Mouse (Mus musculus): ENCODE measurements around the gene Smim14.

The Smim14 gene

DNA sequence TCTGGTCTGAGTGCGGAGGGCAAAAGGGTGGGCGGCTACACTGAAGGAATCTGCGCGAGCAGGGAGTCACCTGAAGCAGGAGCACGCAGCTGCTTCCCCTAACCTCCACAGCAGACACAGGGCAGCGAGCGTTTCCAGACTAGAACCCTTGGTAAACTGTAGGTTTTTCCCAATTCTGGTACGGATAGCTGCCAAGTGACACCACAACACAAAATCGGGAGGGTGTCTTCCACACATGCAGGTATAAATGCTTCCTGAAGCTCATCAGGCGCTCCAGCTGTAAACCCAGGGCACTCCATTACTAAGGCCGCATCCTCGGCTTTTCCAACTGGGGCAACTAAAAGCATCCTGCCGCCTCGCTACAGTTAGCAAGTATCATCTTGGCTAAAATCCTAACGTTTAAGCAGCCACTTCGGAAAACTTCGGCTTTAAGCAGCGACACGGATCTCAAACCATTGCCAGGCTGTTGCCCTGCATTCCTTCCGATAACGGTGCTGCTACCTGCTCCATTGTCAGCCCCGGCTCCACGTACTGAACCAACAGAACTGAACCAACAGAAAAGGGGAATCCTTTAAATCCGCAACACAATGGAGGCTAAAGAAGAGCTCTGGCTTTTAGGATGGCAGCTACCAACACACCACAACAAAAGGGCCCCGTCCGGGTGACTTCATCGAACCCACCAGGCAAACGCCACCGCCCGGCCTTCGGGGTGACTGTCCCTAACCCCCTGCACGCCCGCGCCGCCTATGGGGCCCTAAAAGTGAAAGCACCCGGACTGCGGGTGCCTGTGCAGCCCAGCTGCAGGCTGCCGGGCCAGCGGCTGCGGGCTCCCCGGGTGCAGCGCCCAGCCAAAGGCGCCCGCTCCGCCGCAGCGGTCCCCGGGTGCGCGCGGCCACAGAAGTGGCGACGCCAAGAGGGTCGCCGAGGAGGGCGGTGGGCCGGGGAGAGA lies 44.9 kb downstream of the Smim14 start:
- CTCF ChIA-PET = interaction anchor here in 3 of 4 experiments (0.5 to 1.9 kb wide), 6 partner anchors 25 to 343 kb away, joined by 3 to 5 read pairs (median 3); no protein-coding TSS in a partner anchor
- POLR2A ChIA-PET = interaction anchor here (0.5 to 3.2 kb wide), 49 partner anchors 8 to 385 kb away, joined by 3 to 19 read pairs (median 5); partner anchors contain the start of genes Lias (in 4 of the 4), Rpl9 (in 4 of the 4), Ugdh (in 3 of the 4) and Smim14 (in 2 of the 4)

DNA sequence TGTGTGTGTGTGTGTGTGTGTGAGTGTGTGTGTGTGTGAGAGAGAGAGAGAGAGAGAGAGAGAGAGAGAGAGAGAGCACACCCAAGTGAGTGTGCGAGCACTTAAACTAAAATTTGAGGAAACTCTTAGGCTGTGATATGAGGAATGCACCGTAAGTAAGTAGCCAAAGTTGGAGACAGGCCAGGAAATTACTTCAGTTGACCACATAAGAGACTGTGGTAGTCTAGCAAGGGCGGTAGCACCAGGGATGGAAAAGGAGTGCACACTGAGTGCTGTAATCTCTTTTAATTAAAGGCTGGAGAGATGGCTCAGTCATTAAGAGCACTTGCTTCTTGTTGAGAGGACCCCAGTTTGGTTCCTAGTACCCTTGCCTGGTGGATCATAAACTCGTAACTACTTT lies 47.2 kb downstream of the Smim14 start:
- ChIA-PET POLR2A (interaction anchor here in 2 of 4 experiments (0.6 to 1.3 kb wide), 4 partner anchors 8 to 138 kb away, joined by 3 to 4 read pairs (median 3); no protein-coding TSS in a partner anchor), CTCF (interaction anchor here in 1 of 4 experiments (1.2 kb wide), 1 partner anchor 23 kb away, joined by 3 read pairs; no protein-coding TSS in a partner anchor)

DNA sequence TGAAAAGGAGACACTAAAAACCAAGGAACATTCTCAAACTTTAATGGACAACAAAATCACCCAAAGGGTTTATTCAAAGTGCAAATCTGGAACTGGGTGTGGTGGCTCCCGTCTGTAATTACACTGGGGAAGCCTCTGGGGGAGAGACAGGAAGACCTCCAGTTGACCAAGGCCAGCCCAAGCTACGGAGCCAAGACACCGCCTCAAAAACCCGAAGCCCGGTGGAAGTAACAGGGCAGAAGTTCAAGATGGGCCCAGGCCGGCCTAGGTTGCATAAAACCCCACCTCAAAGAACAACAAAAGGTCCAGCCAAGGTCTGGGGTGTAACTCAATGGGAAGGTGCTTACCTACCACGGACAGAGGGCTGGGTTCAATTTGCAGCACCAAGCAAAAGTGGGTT lies 48.3 kb downstream of the Smim14 start:
- CTCF ChIA-PET = interaction anchor here in 2 of 4 experiments (0.5 to 1.3 kb wide), 4 partner anchors 22 to 73 kb away, joined by 3 to 4 read pairs (median 4); no protein-coding TSS in a partner anchor
- POLR2A ChIA-PET = interaction anchor here in 3 of 4 experiments (0.8 to 1.5 kb wide), 8 partner anchors 8 to 137 kb away, joined by 3 to 6 read pairs (median 3); partner anchors contain the start of genes Lias (in 2 of the 3) and Rpl9 (in 2 of the 3)

DNA sequence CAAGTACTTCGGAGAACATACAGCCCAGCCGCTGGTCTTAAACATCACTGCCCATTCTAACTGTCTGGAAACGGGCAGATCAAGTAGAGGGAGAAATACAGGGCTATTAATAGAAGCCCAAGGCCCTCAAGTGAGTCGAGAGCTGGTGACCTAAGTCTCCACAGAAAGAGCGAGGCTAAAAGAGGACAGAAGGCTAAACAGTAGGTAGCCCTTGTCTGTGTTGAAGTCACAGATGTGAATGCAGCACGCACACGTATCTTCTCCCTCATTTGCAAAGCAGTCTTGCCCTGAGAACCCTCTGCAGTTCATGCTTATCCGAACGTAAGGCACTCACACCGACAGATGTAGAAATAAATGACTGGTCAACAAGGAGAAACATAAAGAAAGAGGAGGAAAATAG lies 49.6 kb downstream of the Smim14 start:
- POLR2A ChIA-PET = no interaction called here
- CTCF ChIA-PET = no interaction called here

DNA sequence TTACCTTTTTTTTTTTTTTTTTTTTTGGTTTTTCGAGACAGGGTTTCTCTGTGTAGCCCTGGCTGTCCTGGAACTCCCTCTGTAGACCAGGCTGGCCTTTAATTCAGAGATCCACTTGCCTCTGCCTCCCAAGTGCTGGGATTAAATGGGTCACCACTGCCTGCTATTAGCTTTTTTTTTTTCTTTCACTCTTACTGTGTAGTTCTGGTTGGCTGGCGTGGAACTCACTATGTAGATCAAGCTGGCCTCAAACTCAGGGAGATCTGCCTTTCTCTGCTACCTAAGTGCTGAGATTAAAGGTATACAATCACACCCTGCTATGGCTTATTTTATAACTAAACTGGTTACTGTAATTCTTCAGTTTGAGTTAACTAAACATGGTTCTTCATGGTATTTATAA lies 50.5 kb downstream of the Smim14 start:
- POLR2A ChIA-PET = interaction anchor here in 2 of 4 experiments (0.7 to 3.0 kb wide), 14 partner anchors 11 to 444 kb away, joined by 3 to 10 read pairs (median 4); partner anchors contain the start of genes Lias (in 2 of the 2), Rpl9 (in 2 of the 2) and Ugdh (in 1 of the 2)
- CTCF ChIA-PET = interaction anchor here in 1 of 4 experiments (0.5 kb wide), 1 partner anchor 379 kb away, joined by 3 read pairs; the partner anchor contains the start of gene Klhl5

DNA sequence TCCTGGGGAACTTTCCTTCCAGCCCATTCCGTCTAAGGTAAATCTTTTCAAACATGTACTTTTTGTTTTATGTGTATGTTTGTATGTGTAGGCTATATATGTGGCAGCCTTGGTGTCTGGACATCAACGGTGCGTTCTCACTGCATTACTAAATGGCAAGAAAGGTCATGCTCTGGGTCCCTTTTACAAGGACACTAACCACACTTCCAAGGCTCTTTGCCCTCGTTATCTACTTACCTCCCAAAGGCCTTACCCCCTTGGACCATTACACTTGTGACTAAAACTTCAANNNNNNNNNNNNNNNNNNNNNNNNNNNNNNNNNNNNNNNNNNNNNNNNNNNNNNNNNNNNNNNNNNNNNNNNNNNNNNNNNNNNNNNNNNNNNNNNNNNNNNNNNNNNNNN lies 54.0 kb downstream of the Smim14 start:
- ChIA-PET POLR2A (interaction anchor here in 2 of 4 experiments (1.0 to 2.3 kb wide), 7 partner anchors 7 to 48 kb away, joined by 3 to 6 read pairs (median 5); partner anchors contain the start of genes Gm43552 (in 2 of the 2) and Ugdh (in 1 of the 2)), CTCF (interaction anchor here in 2 of 4 experiments (0.6 to 0.7 kb wide), 2 partner anchors 48 to 90 kb away, joined by 3 to 8 read pairs; no protein-coding TSS in a partner anchor)

DNA sequence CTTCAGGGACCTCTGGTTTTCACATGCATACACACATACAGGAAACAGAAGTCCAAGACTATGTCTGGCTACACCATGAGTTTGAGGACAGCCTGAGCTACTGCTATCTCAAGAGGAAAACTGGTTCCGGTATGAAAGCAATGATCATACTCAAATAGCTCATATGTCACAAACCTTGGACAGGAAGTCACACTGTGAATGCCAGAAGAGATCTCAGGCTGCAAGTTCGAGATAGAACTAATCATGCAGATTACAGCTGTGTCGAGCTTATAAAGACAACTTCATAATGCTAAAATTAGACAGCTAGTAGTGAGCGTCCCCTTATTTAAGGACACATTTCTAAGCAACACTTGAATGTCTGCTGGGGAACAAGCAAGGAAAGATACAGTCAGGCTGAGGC lies 56.5 kb downstream of the Smim14 start:
- CTCF ChIA-PET = interaction anchor here in 1 of 4 experiments (0.5 to 0.6 kb wide), 2 partner anchors 22 to 46 kb away, joined by 3 read pairs; no protein-coding TSS in a partner anchor
- POLR2A ChIA-PET = interaction anchor here in 3 of 4 experiments (0.6 to 1.9 kb wide), 13 partner anchors 8 to 145 kb away, joined by 3 to 7 read pairs (median 5); partner anchors contain the start of genes Gm43552 (in 2 of the 3), Lias (in 2 of the 3), Rpl9 (in 2 of the 3) and Rfc1 (in 1 of the 3)

DNA sequence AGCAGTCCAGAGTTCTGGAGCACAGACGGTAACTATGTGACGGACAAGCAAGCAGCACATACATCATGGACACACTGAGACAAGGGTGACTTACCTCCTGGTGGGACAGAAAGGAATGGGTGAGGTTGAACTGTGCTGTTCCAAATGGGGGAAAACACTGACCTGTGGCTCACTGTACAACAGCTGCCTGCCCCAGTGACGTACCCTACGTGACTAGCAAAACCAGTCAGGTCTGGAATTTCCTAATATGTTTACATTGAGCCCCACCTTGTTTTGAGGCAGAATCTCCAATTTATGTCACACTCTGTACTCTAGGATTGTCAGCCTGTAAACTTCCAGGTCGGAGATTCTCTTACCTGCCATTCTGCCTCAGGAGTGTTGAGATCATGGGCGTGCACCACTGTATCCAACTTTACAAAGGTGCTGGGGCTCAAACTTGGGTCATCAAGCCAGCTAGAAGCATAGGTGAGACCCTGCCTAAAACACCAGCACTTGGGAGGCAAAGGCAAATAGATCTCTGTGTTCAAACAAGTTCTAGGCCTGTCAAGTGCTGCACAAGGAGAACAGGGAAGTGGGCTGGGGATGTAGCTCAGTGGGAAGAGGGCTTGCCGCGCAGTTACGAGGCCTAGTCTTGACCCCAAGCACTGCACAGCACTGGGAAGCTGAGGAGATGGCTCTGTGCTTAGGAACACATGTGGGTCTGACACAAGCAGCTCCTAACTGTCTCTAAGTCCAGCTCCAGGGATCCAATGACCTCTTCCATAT lies 57.1 kb downstream of the Smim14 start:
- ChIA-PET CTCF (interaction anchor here in 1 of 4 experiments (0.5 to 0.7 kb wide), 3 partner anchors 22 to 96 kb away, joined by 3 to 10 read pairs (median 3); no protein-coding TSS in a partner anchor), POLR2A (interaction anchor here in 3 of 4 experiments (0.6 to 1.9 kb wide), 14 partner anchors 9 to 144 kb away, joined by 3 to 7 read pairs (median 4); partner anchors contain the start of genes Gm43552 (in 2 of the 3), Lias (in 2 of the 3), Rpl9 (in 2 of the 3) and Rfc1 (in 1 of the 3))

DNA sequence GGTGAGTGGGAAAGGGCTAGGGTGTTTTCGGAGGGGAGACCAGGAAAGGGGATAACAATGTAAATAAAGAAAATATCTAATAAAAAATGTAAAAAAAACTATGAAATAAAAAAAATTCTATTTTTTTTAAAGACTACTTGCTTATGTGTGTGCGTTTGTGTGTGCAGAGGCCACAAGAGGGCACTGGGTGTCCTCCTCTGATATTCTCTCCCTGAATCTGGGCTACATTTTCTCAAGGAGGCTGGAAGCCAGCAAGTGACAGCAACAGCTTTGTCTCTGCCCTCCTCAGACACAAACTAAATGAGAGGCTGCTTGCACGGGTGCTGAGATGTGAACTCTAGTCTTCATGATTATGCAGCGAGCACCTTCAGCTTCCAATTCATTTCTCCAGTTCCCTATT lies 58.8 kb downstream of the Smim14 start:
- ChIA-PET CTCF (no interaction called here), POLR2A (interaction anchor here in 2 of 4 experiments (0.5 to 1.2 kb wide), 2 partner anchors 57 to 91 kb away, joined by 4 to 11 read pairs; no protein-coding TSS in a partner anchor)

DNA sequence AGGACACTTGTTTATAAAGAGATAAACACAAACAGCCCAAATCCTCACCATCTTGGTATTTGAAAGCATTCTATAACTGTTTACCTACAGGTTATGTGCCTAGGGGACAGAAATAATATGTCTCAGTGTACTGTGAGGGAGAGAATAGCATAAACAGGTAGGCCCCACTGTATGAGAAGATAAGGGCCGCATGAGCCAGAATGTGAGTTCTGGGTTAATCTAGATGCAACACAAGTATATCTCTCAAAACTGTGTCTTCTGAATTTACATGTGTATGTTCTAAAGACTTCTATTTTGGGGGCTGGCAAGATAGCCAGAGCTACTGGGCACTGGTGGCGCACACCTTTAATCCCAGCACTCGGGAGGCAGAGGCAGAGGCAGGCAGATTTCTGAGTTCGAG lies 60.2 kb downstream of the Smim14 start:
- POLR2A ChIA-PET = interaction anchor here in 1 of 4 experiments (1.0 to 1.1 kb wide), 2 partner anchors 48 to 60 kb away, joined by 3 read pairs; no protein-coding TSS in a partner anchor
- CTCF ChIA-PET = interaction anchor here in 1 of 4 experiments (0.5 to 0.6 kb wide), 2 partner anchors 47 to 266 kb away, joined by 3 to 6 read pairs; no protein-coding TSS in a partner anchor

DNA sequence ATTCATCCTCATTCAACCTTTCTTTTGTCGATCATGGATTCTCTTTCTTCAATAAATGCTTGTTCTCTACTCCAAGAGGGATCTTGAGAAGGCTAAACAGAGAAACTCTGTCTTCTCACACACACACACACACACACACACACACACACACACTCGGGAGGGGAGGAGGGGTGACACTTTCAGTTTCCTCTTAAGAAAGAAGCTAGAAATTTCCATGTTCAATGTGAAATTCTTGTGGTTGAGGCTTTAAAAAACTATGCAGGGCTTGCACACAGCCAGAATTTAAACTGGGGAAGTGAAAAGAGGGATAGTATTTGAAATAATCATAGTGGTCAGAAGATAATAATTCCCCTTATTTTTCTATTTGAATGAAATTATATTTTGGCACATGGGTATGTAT lies 61.2 kb downstream of the Smim14 start:
- CTCF ChIA-PET = interaction anchor here in 2 of 4 experiments (0.6 kb wide), 2 partner anchors 223 to 1581 kb away, joined by 3 read pairs; no protein-coding TSS in a partner anchor
- POLR2A ChIA-PET = interaction anchor here in 2 of 4 experiments (0.5 to 0.8 kb wide), 4 partner anchors 10 to 328 kb away, joined by 3 to 4 read pairs (median 4); no protein-coding TSS in a partner anchor

DNA sequence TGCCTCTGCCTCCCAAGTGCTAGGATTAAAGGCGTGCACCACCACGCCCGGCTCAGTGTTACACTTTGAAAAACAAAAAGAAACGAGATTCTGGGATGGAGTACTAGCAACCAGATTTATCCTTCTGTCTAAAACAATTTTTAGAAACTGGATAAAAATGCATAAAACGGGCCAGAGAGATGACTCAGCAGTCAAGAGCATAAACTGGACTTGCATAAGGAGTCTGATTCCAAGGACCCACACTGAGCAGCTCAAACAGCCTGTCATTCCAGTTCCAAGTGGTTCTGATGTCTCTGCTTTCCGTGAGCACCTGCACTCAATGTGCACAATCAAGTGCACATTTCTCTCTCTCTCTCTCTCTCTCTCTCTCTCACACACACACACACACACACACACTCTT lies 67.2 kb downstream of the Smim14 start:
- POLR2A ChIA-PET = interaction anchor here in 2 of 4 experiments (1.0 to 2.3 kb wide), 4 partner anchors 11 to 79 kb away, joined by 3 to 8 read pairs (median 4); partner anchors contain the start of genes Lias (in 2 of the 2) and Rpl9 (in 2 of the 2)
- CTCF ChIA-PET = no interaction called here

DNA sequence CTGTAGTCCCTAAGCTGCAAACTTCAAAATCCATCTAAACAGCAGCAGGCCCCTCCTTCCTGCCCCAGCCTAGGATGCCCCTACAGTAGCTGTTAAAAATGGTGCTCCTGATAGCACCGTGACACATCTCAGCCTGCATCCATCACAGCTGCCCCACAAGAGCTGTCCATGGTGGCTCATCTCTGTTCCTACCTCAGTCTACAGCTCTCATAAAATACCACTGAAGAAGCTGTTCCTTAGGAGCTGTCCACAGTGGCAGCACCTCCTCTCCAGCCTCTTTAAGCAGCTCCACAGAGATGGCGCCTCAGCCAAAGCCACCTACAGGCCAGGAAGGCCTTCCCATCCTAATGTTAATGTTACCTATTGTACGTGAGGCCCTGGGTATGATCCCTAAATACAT lies 70.1 kb downstream of the Smim14 start:
- CTCF ChIA-PET = interaction anchor here in 2 of 4 experiments (0.8 to 1.5 kb wide), 7 partner anchors 18 to 310 kb away, joined by 3 to 7 read pairs (median 4); partner anchors contain the start of genes Gm43552 (in 1 of the 2), Smim14 (in 1 of the 2) and Ube2k (in 1 of the 2)

DNA sequence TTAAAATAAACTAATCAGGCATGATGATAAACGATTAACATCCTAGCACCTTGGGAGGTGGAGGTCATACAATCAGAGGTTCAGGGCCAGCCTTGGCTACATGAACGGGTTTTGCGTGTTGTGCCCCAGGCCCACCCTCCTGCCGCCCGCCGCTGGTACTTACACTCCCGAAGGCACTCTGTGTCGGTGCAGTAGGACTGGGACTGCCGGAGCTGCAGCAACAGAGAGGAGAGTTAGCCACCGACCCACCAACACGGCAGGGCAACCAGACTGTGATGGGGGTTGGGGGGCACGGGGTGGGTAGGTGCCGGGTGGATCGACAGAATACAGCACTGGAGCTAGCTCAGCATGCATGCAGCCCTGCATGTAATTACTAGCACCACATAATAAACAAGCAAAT lies 76.6 kb downstream of the Smim14 start:
- ChIA-PET CTCF (no interaction called here), POLR2A (interaction anchor here in 2 of 4 experiments (0.8 to 1.5 kb wide), 8 partner anchors 12 to 32 kb away, joined by 3 to 6 read pairs (median 4); partner anchors contain the start of gene Gm43552 (in 1 of the 2))

More for the DNA sequence above, 70.1 kb downstream of the Smim14 start:
- POLR2A ChIA-PET = interaction anchor here in 3 of 4 experiments (0.6 to 2.1 kb wide), 20 partner anchors 13 to 162 kb away, joined by 3 to 11 read pairs (median 4); partner anchors contain the start of genes Lias (in 3 of the 3), Rpl9 (in 3 of the 3) and Ugdh (in 2 of the 3)

DNA sequence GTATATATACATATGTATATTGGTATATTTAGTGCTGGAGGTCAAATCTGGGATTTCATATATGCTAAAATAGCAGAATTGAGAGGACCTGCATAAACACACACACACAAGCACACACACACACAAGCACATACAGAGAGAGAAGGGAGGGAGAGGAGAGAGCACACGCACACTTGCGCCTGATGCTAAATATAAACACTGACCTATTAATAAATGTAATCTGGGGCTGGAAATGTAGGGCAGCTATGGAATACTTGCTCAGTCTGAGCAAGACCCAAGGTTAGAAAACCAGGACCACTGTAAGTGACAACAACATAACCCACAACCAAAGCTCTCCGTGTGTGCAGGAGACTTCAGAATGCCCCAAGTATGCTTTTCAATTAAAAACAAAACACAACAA lies 77.5 kb downstream of the Smim14 start:
- ChIA-PET POLR2A (interaction anchor here in 2 of 4 experiments (0.6 to 0.9 kb wide), 4 partner anchors 11 to 68 kb away, joined by 3 to 6 read pairs (median 3); partner anchors contain the start of genes Lias (in 1 of the 2) and Rpl9 (in 1 of the 2)), CTCF (interaction anchor here in 1 of 4 experiments (0.8 kb wide), 1 partner anchor 616 kb away, joined by 3 read pairs; no protein-coding TSS in a partner anchor)

DNA sequence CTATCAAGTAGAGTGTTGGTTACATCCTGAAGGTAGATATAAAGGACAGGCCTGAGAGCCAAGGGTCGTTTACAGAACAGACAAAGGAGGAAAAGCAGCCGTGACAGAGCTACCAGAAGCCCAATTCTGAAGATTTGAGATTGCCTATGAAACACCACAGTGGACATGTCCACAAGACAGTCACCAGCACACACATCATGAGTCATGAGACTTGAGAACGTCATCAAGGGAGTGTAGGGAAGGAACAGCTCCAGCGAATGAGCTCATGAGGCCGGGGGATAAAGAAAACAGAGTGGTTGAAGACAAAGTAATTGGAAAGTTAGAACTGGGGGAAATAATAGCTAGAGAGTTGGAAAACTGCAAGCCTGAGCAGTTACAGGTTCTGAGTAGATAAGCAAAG lies 79.1 kb downstream of the Smim14 start:
- ChIA-PET CTCF (interaction anchor here in 1 of 4 experiments (0.7 kb wide), 1 partner anchor 23 kb away, joined by 3 read pairs; no protein-coding TSS in a partner anchor), POLR2A (interaction anchor here in 2 of 4 experiments (0.7 to 2.0 kb wide), 4 partner anchors 11 to 51 kb away, joined by 3 to 8 read pairs (median 4); no protein-coding TSS in a partner anchor)
